9 mouse cellular contexts compared by ENCODE assay signal in genomic region chr5:137553411-137553837, GRCm38 (mm10). TPM values are rescaled to one million over a fixed set of nuclear protein-coding genes. Genes with fewer than 3 reads are reported as not detected.
DNase-seq lines count a peak whose midpoint lies in the region; ATAC-seq lines count a peak whose summit lies in the region.
"Had no signal": no experiment of that assay in that cellular context is flagged by ENCODE, and none has a peak within 500 bp of the region (broad histone marks: within the 10 kb centered on the region; RNA-seq: fewer than 3 reads in every experiment).

TSS of gene Actl6b (plus strand) at chr5:137553517.

- peak within 1 kb of the TSS; percentile 54; the same call in 1 of the 2 replicates for H3K27ac ChIP-seq in forebrain, embryonic 14.5 days (ENCODE audit: low read depth, low read length)
- peak within 1 kb of the TSS; percentile 61; the same call in 1 of the 2 replicates for H3K27ac ChIP-seq in hindbrain, embryonic 11.5 days (ENCODE audit: low read depth, low read length)
- no peak within 1 kb of the TSS for H3K27ac ChIP-seq in lung, embryonic 16.5 days (ENCODE audit: low read length)

- H3K4me1 ChIP-seq in forebrain, embryonic 14.5 days (ENCODE audit: control insufficient read depth, insufficient read depth, low read length), result peaks cover 7% of the 10 kb centered on the region; the same call in 1 of the 2 replicates
- H3K4me1 ChIP-seq in hindbrain, embryonic 11.5 days (replicated peaks; ENCODE audit: control insufficient read depth, insufficient read depth, low read length), result no peaks in the 10 kb centered on the region
- no peaks in the 10 kb centered on the region for H3K4me1 ChIP-seq in lung, embryonic 16.5 days (replicated peaks; ENCODE audit: control insufficient read depth, insufficient read depth, low read length)

- H3K9me3 ChIP-seq in forebrain, embryonic 14.5 days (replicated peaks; ENCODE audit: control insufficient read depth, low read length), result no peaks in the 10 kb centered on the region
- H3K9me3 ChIP-seq in hindbrain, embryonic 11.5 days (ENCODE audit: control insufficient read depth, low read length), result no peaks in the 10 kb centered on the region
- H3K9me3 ChIP-seq in lung, embryonic 16.5 days (ENCODE audit: control insufficient read depth, low read length), result no peaks in the 10 kb centered on the region

- no peaks in the 10 kb centered on the region for H3K27me3 ChIP-seq in forebrain, embryonic 14.5 days (replicated peaks; ENCODE audit: control insufficient read depth, insufficient read depth, low read length)
- H3K27me3 ChIP-seq in hindbrain, embryonic 11.5 days (ENCODE audit: control insufficient read depth, insufficient read depth, low read length), result no peaks in the 10 kb centered on the region; the same call in 1 of the 2 replicates
- H3K27me3 ChIP-seq in lung, embryonic 16.5 days (ENCODE audit: control insufficient read depth, insufficient read depth, low read depth, low read length), result peaks cover 7% of the 10 kb centered on the region

- H3K4me2 ChIP-seq in forebrain, embryonic 14.5 days (ENCODE audit: low read length), result peak within 1 kb of the TSS; percentile 62
- peak within 1 kb of the TSS; percentile 35 for H3K4me2 ChIP-seq in hindbrain, embryonic 11.5 days (replicated peaks; ENCODE audit: low read depth, low read length)
- H3K4me2 ChIP-seq in lung, embryonic 16.5 days (ENCODE audit: low read depth, low read length), result peak within 1 kb of the TSS; percentile 46

- ATAC-seq in forebrain, embryonic 14.5 days, result peak; percentile 98
- peak; percentile 87 for ATAC-seq in hindbrain, embryonic 11.5 days (ENCODE audit: low FRiP score)
- peak; percentile 82 for ATAC-seq in lung, embryonic 16.5 days (ENCODE audit: low read depth)

- H3K36me3 ChIP-seq in forebrain, embryonic 14.5 days (ENCODE audit: control insufficient read depth, insufficient read depth, low read length), result no peaks in the 10 kb centered on the region
- H3K36me3 ChIP-seq in hindbrain, embryonic 11.5 days (ENCODE audit: control insufficient read depth, insufficient read depth, low read length), result no peaks in the 10 kb centered on the region
- no peaks in the 10 kb centered on the region for H3K36me3 ChIP-seq in lung, embryonic 16.5 days (ENCODE audit: control insufficient read depth, insufficient read depth, low read length)

- peak within 1 kb of the TSS; percentile 55 for H3K4me3 ChIP-seq in forebrain, embryonic 14.5 days (ENCODE audit: low read depth, low read length)
- peak within 1 kb of the TSS; percentile 45 for H3K4me3 ChIP-seq in hindbrain, embryonic 11.5 days (ENCODE audit: low read depth, low read length)
- H3K4me3 ChIP-seq in lung, embryonic 16.5 days (ENCODE audit: low read length), result peak within 1 kb of the TSS; percentile 16
- H3K4me3 ChIP-seq: erythroblast, embryonic 14.5 days had no signal

- DNase-seq in Muller cell, postnatal 12 days (ENCODE audit: inconsistent ontology term), result peak; percentile 82
- DNase-seq in cerebellum, adult 11 months, result peak; percentile 94
- peak; percentile 95 for DNase-seq in forebrain, embryonic 14.5 days (ENCODE audit: low spot score)
- peak; percentile 89 for DNase-seq in hindbrain, embryonic 11.5 days (ENCODE audit: low spot score)
- peak; percentile 87 to 92 for DNase-seq in layer of hippocampus, postnatal 14 days (ENCODE audit: low spot score in 2 of 2)
- peak; percentile 78 for DNase-seq in ovary, postnatal 10 days (ENCODE audit: low spot score)
- DNase-seq in urinary bladder, postnatal 25 days (ENCODE audit: low spot score), result peak; percentile 49

- WGBS in forebrain, embryonic 14.5 days, result under 1% methylated on average over 37 of the region's 37 CpGs
- 0% methylated on average over 37 of the region's 37 CpGs for WGBS in hindbrain, embryonic 11.5 days
- under 1% methylated on average over 36 of the region's 37 CpGs for WGBS in lung, embryonic 16.5 days

- H3K9ac ChIP-seq in forebrain, embryonic 14.5 days (ENCODE audit: low read length), result peak within 1 kb of the TSS; percentile 69
- peak within 1 kb of the TSS; percentile 58 for H3K9ac ChIP-seq in hindbrain, embryonic 11.5 days (ENCODE audit: low read depth, low read length)
- H3K9ac ChIP-seq in lung, embryonic 16.5 days (ENCODE audit: low read length), result no peak within 1 kb of the TSS

RNA-seq across cellular contexts. Expression of gene Actl6b, which starts in this region (rescaled TPM):
- polyA plus RNA-seq in forebrain, embryonic 14.5 days (2014; fragmentation: Nextera tagmentation; extraction: Ambion mirVana), result 184 and 201 TPM in 2 replicates
- polyA plus RNA-seq in hindbrain, embryonic 11.5 days (2014; fragmentation: Nextera tagmentation; extraction: Ambion mirVana), result 45.4 and 47.6 TPM in 2 replicates
- total RNA-seq in layer of hippocampus, postnatal 14 days (2021), result 100 to 1,000 TPM; 128 to 133 TPM
- polyA plus RNA-seq in lung, embryonic 16.5 days (2015; fragmentation: Nextera tagmentation; extraction: Ambion mirVana), result 0.51 and 0.60 TPM in 2 replicates
- polyA plus RNA-seq: erythroblast, embryonic 14.5 days had no signal

Comparison
In these comparisons a context has a peak if more than half of its experiments do, and no peak if none do; other contexts are left out.
1. RNA of gene Actl6b (polyA plus RNA-seq): 184 to 201 TPM in forebrain, embryonic 14.5 days and 45.4 to 47.6 TPM in hindbrain, embryonic 11.5 days; 0.51 to 0.60 TPM in lung, embryonic 16.5 days; every median in the first group is over 10 times any median in the second.
2. Peak in ATAC-seq, H3K4me3 ChIP-seq and H3K4me2 ChIP-seq in lung, embryonic 16.5 days; RNA of the gene not detected or under 1 TPM.
3. Peak in every context shown above with its lines, with median percentiles within 50 percentile points of each other: DNase-seq, ATAC-seq, H3K4me2 ChIP-seq and H3K4me3 ChIP-seq.